Mouse (Mus musculus): ENCODE results near the gene Cd37.

The Cd37 gene

GRCm38 (mm10) chr7:45234922-45235571 lies 3.9 kb downstream of the Cd37 start:
- DNase-seq (ENCODE audit: extremely low read depth, low read depth, low spot score) = no peak

- DNase-seq (ENCODE audit: extremely low read depth, low read depth, low spot score) = no peak
These were observed 4.5 kb downstream of the Cd37 start for GRCm38 (mm10) chr7:45234333-45234841.

- no peak for DNase-seq (ENCODE audit: extremely low read depth, low read depth, low spot score)
These were observed 5.2 kb downstream of the Cd37 start for GRCm38 (mm10) chr7:45233580-45234332.

- no peak for DNase-seq (ENCODE audit: extremely low read depth, low read depth, low spot score)
These were observed 6.0 kb downstream of the Cd37 start for GRCm38 (mm10) chr7:45232716-45233465.

GRCm38 (mm10) chr7:45231941-45232340 lies 7.0 kb downstream of the Cd37 start:
- DNase-seq (ENCODE audit: extremely low read depth, low read depth, low spot score) = no peak

GRCm38 (mm10) chr7:45231192-45231591 lies 7.7 kb downstream of the Cd37 start:
- DNase-seq (ENCODE audit: extremely low read depth, low read depth, low spot score) = no peak

- no peak for DNase-seq (ENCODE audit: extremely low read depth, low read depth, low spot score)
These were observed 9.3 kb downstream of the Cd37 start for GRCm38 (mm10) chr7:45229459-45230203.

- no peak for DNase-seq (ENCODE audit: extremely low read depth, low read depth, low spot score)
These were observed 9.9 kb downstream of the Cd37 start for GRCm38 (mm10) chr7:45229046-45229445.

- no peak for DNase-seq (ENCODE audit: extremely low read depth, low read depth, low spot score)
These were observed 10.4 kb downstream of the Cd37 start for GRCm38 (mm10) chr7:45228548-45228947.

GRCm38 (mm10) chr7:45226421-45226820 lies 12.5 kb downstream of the Cd37 start:
- DNase-seq (ENCODE audit: extremely low read depth, low read depth, low spot score) = no peak

GRCm38 (mm10) chr7:45224826-45225225 lies 14.1 kb downstream of the Cd37 start:
- no peak for DNase-seq (ENCODE audit: extremely low read depth, low read depth, low spot score)

- DNase-seq (ENCODE audit: extremely low read depth, low read depth, low spot score) = no peak
These were observed 17.2 kb downstream of the Cd37 start for GRCm38 (mm10) chr7:45221680-45222079.

GRCm38 (mm10) chr7:45216442-45217183 lies 22.3 kb downstream of the Cd37 start:
- no peak for DNase-seq (ENCODE audit: extremely low read depth, low read depth, low spot score)

GRCm38 (mm10) chr7:45215673-45216441 lies 23.1 kb downstream of the Cd37 start, which contains the start of gene Tead2:
TSS of gene Tead2 (plus strand) at chr7:45215753.
- no peak for DNase-seq (ENCODE audit: extremely low read depth, low read depth, low spot score)

- DNase-seq (ENCODE audit: extremely low read depth, low read depth, low spot score) = no peak
These were observed 25.2 kb downstream of the Cd37 start for GRCm38 (mm10) chr7:45213708-45214107.

GRCm38 (mm10) chr7:45212356-45212755 lies 26.6 kb downstream of the Cd37 start:
- no peak for DNase-seq (ENCODE audit: extremely low read depth, low read depth, low spot score)

- DNase-seq (ENCODE audit: extremely low read depth, low read depth, low spot score) = no peak
These were observed 27.1 kb downstream of the Cd37 start, which contains the start of gene Dkkl1 for GRCm38 (mm10) chr7:45211851-45212251. TSS of gene Dkkl1 (minus strand) at chr7:45212147.

- no peak for DNase-seq (ENCODE audit: extremely low read depth, low read depth, low spot score)
These were observed 27.8 kb downstream of the Cd37 start for GRCm38 (mm10) chr7:45211070-45211469.

GRCm38 (mm10) chr7:45208260-45208659 lies 30.7 kb downstream of the Cd37 start:
- DNase-seq (ENCODE audit: extremely low read depth, low read depth, low spot score) = no peak

All from fat pad, adult 2 months (tissue).